Mouse (Mus musculus) c-Kit-negative CD71-positive TER-119-positive erythroid progenitor cells, embryonic 14.5 days (primary cell): Measurements from ENCODE around the gene Rnpep.

Source experiments
- DNase-seq: peaks from one replicate; pipeline ENCODE4 v3.0.0-alpha.2; 2013; ENCODE audit warnings: low read depth, low spot score

The Rnpep gene

DNA sequence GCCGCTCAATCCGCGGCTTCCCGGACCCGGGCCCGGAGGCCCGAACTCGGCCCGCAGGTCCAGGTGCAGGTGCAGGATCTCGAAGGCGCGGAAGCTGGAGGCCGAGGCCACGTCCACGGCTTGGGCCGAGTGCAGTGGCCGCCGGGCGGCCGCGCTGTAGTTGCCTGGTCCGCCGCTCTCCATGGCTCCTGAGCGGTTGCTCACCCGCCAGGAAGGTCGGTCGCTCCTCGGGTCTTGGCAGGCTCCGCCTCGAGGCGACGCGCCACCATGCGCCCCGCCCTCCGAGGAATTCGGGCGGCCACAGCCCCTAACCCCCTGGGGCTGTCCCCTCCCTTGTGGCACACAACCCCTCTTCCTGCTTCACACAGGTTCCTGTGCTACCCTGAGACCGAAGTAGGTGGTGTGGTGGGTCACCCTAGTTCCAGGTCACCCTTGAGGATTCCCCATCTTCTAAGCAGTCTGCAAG lies at the start of gene Rnpep:
Rnpep (minus strand) TSS at position 259 of the 466 bp plus-strand sequence.
- no peak for DNase-seq

DNA sequence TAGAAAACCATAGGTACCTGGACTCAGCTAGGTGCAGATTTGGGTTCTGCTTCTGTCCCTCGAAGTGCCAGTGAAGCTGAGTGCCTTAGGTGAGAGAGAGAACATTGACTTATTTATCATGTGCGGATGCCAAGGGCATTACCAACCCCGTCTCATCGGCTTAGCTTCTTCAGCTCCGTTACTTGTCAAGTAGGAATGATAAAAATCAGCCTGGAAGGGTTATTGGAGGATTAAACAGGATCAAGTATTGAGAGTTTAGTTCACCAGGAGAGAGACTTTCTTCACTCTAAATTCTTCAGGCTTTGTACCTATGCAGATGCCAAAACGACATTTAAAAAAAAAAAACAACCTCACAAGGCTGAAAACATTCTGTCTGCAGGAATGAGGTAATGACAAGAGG lies 46.7 kb upstream of the Rnpep start:
- no peak for DNase-seq

DNA sequence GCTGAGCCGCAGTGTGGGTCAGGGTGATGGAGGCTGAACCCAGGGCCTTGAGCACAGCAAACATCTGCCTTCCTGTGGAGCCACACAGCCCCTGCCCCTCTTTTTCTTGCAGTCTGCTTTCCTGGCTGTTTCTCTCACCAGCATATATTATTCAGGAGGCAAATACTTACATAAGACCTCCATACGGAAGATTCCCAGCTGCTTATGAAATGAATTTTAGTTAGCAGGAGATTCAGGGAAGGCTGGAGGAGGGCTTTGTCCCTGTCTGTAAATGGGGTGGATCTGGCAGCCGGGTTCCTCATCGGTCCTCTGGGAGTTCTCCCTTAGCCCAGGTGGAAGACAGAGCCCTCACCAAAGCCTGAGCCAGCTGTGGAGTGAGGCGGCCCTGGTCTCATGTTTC lies 44.5 kb upstream of the Rnpep start:
- DNase-seq = no peak

DNA sequence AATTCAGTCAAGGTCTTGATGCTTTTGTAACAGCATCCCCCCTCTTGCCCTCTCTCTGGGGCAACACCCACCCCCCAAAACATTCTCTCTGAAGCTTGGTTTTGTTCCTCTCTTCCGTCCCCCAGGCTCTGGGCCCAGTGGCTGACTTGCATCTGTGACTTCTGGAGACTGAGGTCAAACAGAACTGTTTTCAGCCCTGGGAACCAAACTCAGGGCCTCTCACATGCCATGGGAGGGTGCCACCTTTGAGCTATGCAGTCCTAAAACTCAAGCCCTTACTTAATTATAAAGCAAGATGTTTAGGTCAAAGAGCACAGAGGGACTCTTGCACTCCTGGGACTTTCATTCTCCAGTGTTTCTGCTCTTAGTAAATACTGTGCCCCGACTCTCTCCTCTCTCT lies 42.0 kb upstream of the Rnpep start:
- DNase-seq = no peak

DNA sequence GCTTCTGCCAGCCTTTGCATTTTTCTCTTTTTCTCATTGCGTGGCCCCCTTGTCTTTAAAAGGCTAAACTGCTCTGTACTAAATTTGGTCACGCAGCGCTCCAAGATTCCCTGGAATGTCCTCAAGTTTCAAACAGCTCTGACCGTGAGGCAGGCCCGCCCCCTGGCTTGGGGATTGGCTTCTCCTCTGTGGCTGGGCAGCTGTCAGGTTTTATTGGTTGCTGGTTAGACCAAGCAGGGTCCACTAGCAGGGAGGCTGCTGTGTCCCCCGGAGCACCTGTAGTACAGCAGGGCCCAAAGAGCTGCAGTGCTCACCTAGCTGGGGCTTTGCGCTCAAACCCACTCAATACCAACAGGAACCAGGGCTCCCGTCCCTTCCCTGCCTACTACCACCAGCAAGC lies 40.7 kb upstream of the Rnpep start, which contains the start of gene Lmod1:
Lmod1 (plus strand) TSS at position 237 of the 400 bp plus-strand sequence.
- DNase-seq = no peak

DNA sequence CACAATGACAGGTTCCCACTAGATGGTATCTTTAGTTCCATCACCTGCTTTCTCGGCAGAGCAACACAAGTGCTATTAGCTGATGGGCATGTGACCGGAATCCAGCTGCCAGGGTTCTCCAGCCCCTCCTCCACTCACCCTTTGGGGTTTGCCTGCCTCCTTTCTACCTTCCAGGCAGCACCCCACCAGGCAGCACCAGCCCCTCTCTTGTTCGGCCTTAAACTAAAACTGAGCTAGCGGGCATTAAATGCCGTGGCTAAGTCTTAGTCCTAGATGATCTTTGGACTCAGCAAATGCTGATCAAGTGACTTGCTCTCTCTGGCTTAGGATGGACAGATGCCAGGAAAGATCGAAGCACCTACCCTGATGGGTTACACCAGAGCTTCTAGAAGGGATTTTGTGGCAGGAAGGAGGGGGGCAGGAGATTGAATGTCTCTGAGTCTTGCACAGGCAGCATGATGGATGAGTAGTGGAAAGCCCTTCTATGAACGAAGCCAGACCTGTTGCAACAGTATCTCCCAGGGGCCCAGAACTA lies 39.5 kb upstream of the Rnpep start:
- no peak for DNase-seq

DNA sequence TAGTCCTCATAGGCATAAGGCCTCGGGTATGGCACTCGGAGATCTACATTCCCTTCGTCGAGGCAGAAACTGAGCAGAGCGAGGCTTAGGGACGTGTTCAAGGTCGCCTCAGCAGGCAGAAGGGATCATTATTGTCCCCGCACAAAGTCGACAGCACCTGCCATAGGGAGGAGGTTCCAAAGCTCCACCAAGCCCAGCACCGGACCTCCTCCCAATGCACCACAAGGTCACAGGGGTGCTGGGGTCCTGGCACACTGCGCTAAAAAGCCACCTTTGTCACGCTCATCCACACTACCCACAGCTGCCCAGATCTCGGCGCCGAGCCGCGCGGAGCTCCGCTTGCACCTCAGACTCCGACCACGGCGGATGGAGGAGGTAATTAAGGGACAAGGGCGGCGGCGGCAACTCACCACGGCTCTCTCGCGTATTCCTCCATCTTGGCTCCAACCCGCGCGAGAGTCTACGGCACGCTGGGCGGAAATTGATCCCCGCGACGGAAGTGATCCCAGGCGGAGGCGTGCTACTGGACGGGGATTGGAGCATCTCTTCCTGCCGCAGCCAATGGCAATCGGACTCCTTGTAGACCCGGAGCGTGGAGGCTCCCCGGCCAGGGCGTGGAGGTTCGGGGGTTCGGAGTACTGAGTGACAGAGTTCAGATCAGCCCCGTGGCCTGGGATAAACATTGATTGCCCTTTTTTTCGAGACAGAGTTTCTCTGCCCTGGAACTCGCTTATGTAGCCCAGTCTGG lies 29.6 kb upstream of the Rnpep start, which contains the start of gene Timm17a:
Timm17a (minus strand) TSS at position 495 of the 748 bp plus-strand sequence.
- DNase-seq = peak; percentile 82

DNA sequence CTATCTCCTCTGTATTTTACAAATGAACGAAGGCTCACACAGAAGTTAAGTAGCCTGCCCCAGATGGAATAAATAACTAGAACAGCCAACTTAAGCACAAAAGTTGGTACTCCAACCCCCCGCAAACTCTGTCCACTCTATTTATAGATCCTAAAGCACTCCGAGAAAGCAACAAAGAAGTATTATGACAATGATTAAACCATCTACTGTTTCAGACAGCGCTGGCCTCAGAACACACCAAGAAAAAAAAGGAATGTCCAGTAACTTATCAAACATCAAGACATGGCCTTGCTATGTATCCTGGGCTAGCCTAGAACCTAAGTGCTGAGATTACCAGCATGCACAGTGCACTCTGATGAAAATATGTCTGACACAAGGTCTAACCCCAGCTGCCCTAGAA lies 28.3 kb upstream of the Rnpep start:
- DNase-seq = no peak

DNA sequence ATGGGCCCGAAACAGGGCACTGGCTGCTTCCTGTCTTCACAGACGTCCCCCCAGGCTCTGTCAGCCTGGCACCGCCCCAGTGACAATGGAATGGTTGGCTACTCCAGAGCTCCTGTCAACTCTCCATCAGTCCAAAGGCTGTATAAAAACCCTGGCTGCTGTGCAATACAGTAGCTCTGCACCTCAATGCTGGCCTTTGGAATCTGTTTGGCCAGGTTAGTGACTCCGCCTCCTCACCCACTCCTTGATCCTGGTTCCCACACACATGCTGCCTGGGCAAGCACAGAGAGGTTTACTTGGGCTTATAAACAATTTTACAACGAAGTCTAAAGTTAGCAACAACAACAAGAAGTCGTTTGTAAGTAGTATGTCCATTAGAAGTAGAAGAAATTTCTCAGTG lies 27.5 kb upstream of the Rnpep start:
- no peak for DNase-seq

DNA sequence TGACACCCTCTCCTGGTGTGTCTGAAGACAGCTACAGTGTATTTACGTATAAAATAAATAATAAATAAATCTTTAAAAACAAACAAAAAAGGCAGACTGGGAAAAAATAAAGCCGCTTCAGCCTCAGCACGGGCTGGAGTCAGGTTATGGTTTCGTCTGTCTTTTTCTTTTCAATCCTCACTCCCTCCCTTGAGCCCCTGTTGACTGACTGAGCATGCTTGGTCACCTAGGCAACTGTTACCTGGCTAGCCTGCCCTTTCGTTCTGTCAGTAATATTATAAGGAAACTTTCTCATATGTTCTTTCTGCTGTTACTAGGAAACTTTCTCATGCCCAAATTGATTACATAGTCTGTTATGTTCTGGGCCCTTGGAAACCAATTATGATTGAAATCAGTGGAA lies 7.0 kb upstream of the Rnpep start:
- no peak for DNase-seq

DNA sequence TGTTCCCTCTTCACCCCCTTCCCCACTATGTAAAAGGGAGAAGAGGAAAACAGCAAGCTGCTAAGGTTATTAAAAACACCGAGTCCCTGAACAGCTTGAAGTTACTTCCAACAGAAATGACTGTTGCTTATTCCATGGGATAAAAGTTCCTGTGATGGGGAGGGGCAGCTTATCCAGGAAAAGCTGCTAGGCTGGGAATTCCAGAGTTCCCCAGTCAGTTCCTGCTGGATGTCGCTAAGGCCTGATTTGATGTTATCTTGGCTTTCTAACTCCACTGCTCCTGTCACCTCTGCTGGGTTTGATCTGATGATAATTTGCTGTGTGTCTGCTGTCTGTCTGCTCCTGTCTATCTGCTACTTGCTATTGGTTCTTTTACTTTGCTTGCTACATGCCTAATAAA lies 2.4 kb upstream of the Rnpep start:
- no peak for DNase-seq

DNA sequence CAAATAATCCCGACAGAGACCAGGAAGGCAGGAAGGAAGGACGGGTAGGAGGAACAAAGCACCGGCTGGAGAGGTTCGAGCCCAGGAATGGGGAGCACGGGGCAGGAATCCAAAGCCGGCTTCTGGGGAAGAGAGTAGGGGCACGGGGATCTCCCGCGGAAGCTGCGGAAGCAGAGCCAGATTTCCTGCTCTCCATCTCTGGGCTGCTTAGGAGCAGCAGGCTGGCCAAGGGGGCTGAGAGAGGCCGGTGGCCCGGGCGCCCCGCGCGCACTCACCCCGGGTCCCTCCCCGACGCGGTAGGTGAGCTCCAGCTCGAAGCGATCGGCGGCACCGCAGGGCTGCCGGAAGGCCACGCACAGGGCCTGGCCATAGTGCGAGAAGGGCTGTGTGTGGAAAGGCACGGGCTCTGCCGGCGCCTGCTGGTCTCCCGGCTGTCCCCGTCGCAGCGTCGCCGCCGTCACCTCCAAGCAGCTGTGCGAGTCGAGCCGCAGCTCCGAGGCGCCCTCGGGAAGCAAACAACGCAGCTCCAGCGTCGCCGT lies 528 bp downstream of the Rnpep start:
- no peak for DNase-seq

DNA sequence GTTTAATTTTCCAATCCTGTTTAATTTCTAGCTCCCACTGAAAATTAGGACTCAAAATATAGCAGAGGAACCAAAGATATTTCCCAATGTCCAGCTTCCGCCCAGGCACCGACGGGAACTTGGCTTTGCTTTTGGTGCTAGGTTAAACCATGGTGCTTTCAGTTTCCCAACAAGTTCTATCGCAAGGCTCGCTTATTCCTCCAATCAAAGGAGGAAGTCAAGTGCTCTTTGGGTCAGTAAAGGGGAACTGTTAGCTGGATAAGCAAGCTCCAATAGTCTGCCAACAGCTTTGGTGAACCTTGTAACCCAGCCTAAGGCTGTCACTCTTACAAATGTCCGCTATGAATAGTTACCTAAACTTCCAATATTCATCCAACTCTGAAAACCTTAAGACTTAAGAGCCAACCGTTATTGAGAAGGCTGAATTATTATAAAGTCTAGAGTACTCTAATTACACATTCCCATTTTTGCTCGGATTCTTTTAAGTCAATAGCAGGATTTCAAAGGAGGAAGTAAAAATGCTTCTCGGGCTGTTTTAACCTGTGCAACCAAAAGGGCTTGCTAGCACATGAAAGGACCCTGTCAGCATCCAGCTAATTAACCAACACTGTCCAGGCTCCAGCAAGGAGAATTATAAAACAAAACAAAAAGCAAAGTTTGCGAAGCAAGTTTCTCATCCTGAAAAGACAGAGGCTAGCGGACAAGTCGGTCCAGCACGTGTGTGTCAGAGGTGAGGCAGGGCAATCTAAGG lies 1.2 kb downstream of the Rnpep start:
- DNase-seq = no peak

DNA sequence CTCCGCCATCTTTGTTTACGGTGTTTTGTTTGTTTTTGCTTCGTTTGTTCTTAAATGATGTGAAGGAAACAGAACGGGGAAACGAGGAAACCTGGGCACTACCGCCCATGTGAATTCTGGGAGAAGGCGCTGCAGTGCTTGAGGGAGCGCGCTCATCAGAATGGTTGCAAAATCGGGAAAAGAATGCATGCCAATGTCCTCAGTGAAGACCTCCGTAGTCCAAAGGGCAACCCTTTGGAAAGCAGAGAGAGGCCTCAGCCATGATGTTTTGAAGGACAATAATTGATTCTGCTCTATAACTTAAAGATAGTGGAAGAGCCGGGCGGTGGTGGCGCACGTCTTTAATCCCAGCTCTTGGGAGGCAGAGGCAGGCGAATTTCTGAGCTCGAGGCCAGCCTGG lies 2.0 kb downstream of the Rnpep start:
- no peak for DNase-seq

DNA sequence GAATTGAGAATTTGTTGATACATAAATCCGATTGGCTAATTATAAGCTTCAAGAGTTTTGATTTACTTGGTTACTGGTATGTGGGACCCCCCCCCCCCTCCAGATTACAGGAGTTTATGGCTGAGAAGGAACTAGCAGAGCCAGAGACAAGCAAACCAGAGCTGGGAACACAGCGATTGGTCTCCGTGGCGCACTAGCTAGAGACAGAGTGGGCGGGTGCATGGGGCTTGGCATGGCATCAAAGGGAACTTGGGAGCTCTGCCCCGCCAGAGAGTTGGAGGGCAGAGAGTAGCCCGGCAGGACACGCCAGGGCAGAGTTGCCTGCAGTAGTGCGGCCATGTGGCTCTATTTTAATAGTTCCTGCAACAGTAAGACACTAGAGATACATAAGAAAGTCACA lies 3.2 kb downstream of the Rnpep start:
- DNase-seq = no peak

DNA sequence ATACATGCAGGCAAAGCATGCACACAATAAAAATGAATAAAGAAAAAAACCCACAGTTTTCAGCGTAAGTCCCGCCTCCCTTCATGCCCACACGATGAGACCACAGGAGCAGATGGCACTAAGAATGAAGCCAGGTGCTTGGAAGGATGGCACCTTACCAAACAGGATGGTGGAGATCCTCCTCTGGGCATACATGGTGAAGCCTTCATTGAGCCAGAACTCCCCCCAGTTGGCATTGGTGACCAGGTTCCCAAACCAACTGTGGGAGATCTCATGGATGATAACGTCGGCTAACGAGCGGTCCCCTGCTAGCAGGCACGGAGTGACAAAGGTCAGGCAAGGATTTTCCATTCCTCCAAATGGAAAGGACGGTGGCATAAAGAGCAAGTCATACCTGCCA lies 12.5 kb downstream of the Rnpep start:
- DNase-seq = no peak

DNA sequence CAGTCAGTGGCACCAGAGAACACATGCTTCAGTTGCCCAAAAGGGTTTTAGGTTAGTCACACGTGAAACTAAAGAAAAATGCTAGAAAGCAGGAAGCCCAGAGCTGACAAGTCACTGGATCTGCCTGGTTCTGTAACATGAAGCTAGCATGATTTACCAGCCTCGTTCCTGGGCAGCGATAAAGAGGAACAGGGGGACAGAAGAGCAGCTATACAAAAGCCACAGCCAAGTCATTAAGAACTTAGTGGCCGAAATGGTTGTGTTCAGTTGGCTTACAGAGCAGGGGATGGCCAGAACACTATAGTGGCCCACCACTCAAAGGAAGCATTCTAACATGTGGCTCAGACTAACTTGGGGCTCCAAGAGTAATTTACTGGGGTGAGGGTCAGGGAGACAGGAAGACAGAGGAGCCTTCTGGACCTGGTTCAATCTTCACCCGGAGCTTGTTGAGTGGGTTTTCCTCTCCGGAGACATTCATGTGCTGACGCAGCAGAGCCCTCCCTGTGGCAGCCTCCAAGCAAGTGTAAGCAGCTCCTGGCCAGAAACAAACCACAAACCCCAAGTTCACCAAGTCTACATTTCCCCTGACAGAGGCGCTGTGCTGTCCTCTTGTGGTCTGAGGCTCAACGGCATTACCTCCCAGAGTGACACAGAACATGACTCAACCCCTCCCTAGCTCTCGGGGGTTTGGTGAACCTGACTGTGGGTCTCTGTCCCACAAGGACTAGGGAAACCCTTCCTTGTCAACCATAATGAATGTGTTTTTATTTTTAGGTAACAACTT lies 16.0 kb downstream of the Rnpep start:
- no peak for DNase-seq

DNA sequence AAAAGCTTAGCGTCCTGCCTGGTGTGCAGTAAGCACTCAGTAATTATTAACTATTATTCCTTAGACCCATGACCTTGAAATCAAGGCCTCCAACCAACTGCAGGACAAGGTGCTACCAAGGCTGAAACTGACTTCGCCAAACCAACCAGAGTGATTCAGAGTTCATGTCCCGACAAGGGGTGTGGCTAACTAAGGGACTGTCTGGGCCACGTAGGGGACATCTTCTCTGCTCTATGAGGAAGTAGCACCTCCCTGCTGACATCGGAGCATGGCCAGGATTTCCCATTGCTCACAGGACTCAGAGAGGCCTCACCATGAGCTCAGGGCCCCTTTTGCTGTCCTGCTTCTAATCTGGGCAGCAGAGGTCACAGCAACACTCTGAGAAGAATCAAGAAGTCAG lies 18.1 kb downstream of the Rnpep start:
- no peak for DNase-seq

DNA sequence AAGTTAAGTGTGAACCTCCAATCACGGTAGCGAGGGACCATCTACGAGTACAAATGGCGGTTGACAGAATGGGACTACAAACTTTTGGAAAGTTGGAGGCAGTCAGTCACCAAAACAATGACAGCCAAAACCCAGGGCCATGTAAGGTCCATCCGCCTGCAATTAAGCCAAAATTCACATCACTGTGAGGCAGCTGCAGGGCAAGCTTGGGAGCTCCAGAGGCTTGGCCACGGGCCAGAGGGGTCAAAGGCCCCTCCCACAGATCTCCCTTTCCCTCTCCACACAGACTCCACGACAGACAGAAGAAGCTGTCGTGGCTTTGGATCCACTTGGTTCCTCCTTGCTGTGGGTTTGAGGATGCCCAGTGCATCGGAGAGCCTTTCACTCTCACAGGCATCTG lies 20.6 kb downstream of the Rnpep start:
- DNase-seq = no peak

DNA sequence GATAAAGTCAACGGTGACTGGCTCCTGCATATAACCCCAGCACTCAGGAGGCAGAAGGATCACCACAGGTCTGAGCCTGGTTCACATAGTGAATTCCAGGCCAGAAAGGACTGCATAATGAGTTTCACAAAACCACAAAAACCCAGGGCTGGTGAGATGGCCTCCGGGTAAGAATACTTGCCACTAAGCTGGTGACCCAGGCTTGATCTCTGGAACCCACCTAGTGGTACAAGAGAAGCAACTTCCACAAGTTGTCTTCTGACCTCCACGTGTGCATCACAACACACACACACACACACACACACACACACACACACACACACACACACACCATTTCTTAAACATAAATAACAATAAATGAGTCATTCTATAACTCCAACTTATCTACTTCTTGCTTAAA lies 21.6 kb downstream of the Rnpep start:
- no peak for DNase-seq

DNA sequence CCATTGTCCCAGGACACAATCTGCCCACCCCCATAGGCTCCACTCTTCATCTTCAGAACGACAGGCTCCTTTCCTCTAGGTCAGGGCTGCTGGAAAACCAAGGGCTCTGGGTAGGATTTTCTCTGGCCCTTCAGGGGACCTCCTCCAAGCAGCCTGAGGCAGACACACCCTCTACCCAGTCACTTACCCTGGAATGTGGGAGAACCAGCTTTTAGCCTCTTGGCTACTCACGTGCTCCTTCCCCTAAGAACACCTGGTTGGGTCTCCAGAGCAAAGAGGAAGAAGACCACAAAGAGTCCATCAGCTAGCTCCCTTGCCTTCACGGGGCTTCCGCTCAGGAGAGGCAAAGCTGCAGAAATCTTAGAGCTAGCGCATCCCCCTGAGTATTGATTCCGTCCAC lies 23.0 kb downstream of the Rnpep start:
- no peak for DNase-seq

DNA sequence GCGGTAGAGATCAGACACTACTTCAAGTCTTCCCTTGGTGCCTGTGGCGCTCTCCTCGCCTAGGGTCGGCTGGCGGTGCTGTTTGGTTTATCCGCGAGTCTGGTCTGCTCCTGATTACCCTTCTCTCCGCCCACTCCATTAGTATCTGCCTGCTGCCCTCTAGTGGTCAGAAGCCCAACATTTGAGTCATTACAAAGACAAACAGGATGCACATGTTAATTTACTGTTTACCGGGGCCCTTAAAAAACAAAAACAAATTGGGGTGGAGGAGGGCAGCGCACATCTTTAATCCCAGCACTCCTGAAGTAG lies 24.8 kb downstream of the Rnpep start:
- DNase-seq = peak; percentile 57
